Mouse (Mus musculus) thymus, postnatal 0 days (tissue): ENCODE data around the gene Zfp111. TPM values are rescaled to one million over a fixed set of nuclear protein-coding genes. Genes with fewer than 3 reads are reported as not detected.

Experiments
- DNase-seq: peaks from one replicate; pipeline ENCODE4 v3.0.0-alpha.2; 2015; ENCODE audit warnings: low spot score
- polyA plus RNA-seq: library from polyadenylated mRNA; unstranded; fragments of >200 nt; fragmentation: Nextera tagmentation; extraction: Ambion mirVana; gene quantifications from 2 replicates; pipeline ENCODE4 v1.2.1, GENCODE M21; 2015

Gene Zfp111
- polyA plus RNA-seq, 1 experiment from 2014 or later = 1.9 TPM

- peak; percentile 45 for DNase-seq
Measured at GRCm38 (mm10) chr7:24153272-24153671, 58.0 kb downstream of the Zfp111 start.

Other genes starting within 250 kb of the Zfp111 start
- 0.08 TPM in 1 of 2 replicates, not detected in the other for gene Vmn1r181, start 236.8 kb downstream of the Zfp111 start, polyA plus RNA-seq
- not detected in 2 replicates for gene V1rd19, start 209.8 kb downstream of the Zfp111 start, polyA plus RNA-seq
- gene Vmn1r183, start 158.2 kb downstream of the Zfp111 start, polyA plus RNA-seq = not detected in 2 replicates
- gene Zfp180, start 129.5 kb downstream of the Zfp111 start, polyA plus RNA-seq = 17.6 and 19.3 TPM in 2 replicates
- 1.3 and 2.2 TPM in 2 replicates for gene Zfp112, start 99.1 kb downstream of the Zfp111 start, polyA plus RNA-seq
- gene Zfp235, start 77.3 kb downstream of the Zfp111 start, polyA plus RNA-seq = 10.5 and 11.6 TPM in 2 replicates
- 0.98 and 1.2 TPM in 2 replicates for gene Zfp114, start 36.4 kb downstream of the Zfp111 start, polyA plus RNA-seq
- 1.7 and 2.4 TPM in 2 replicates for gene Zfp109, start 26.1 kb upstream of the Zfp111 start, polyA plus RNA-seq
- gene Zfp108, start 43.4 kb upstream of the Zfp111 start, polyA plus RNA-seq = 0.85 and 0.89 TPM in 2 replicates
- 3.9 and 5.0 TPM in 2 replicates for gene Zfp93, start 59.0 kb upstream of the Zfp111 start, polyA plus RNA-seq
- gene Zfp61, start 89.8 kb upstream of the Zfp111 start, polyA plus RNA-seq = 26.2 and 26.8 TPM in 2 replicates
- gene Zfp94, start 105.2 kb upstream of the Zfp111 start, polyA plus RNA-seq = 4.6 and 5.5 TPM in 2 replicates
- not detected in 2 replicates for gene Tescl, start 122.5 kb upstream of the Zfp111 start, polyA plus RNA-seq
- 0.05 TPM in 1 of 2 replicates, not detected in the other for gene Lypd5, start 137.8 kb upstream of the Zfp111 start, polyA plus RNA-seq
- gene Kcnn4, start 158.8 kb upstream of the Zfp111 start, polyA plus RNA-seq = 105 and 120 TPM in 2 replicates
- gene Smg9, start 188.2 kb upstream of the Zfp111 start, polyA plus RNA-seq = 30.2 and 33.3 TPM in 2 replicates
- 0.18 and 0.22 TPM in 2 replicates for gene Irgc1, start 240.9 kb upstream of the Zfp111 start, polyA plus RNA-seq